Mouse (Mus musculus) stomach, postnatal 0 days (tissue): ENCODE measurements around the gene Gm42674.

Source experiments
- CTCF ChIP-seq: IDR thresholded peaks from 2 replicates; pipeline ENCODE4 v1.5.1; 2016; ENCODE audit warnings: antibody characterized with exemption, low read depth, mild to moderate bottlenecking, moderate library complexity
- EP300 ChIP-seq: optimal IDR thresholded peaks from 2 replicates; pipeline ENCODE3; 2016; ENCODE audit warnings: antibody characterized with exemption

DNA sequence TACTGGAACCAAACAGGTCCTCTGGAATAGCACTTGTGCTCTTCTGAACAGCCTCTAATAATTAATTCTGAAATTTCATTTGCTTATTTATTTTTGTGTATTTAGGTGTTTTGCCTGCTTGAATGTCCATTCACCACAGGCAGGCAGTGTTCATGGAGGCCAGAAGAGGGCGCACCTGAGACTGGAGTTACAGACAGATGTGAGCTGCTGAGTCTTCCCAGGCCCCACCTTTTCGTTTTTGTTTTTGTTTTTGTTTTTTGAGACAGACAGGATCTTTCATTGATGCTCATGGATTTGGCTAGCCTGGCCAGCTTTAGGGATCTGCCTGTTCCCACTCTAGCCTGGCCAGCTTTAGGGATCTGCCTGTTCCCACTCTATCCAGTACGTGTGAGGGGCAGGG is 42.5 kb downstream of the Gm42674 start:
- TF ChIP-seq CTCF (peak; percentile 75), EP300 (no peak)
